Comparison of ENCODE assay signal across 9 mouse cellular contexts in genomic region chr9:45345516-45345915, GRCm38 (mm10). TPM values are rescaled to one million over a fixed set of nuclear protein-coding genes. Genes with fewer than 3 reads are reported as not detected.
DNase-seq lines count a peak whose midpoint lies in the region; ATAC-seq lines count a peak whose summit lies in the region.
"Had no signal": no experiment of that assay in that cellular context is flagged by ENCODE, and none has a peak within 500 bp of the region (broad histone marks: within the 10 kb centered on the region; RNA-seq: fewer than 3 reads in every experiment).

No protein-coding gene starts in this region.

- WGBS in forebrain, embryonic 14.5 days, result 78% methylated on average over 2 of the region's 2 CpGs
- WGBS in forebrain, embryonic 11.5 days, result 54% methylated on average over 2 of the region's 2 CpGs
- WGBS in lung, embryonic 15.5 days, result 57% methylated on average over 2 of the region's 2 CpGs
- WGBS in kidney, embryonic 14.5 days, result 59% methylated on average over 2 of the region's 2 CpGs

- peak; percentile 74 for DNase-seq in forebrain, embryonic 14.5 days (ENCODE audit: low spot score)
- DNase-seq in forebrain, embryonic 11.5 days (ENCODE audit: low spot score), result no peak
- no peak for DNase-seq in lung, postnatal 4 days
- DNase-seq in cerebellum, postnatal 10 days, result peak; percentile 80 to 88

- no peak overlapping the region for H3K9ac ChIP-seq in forebrain, embryonic 14.5 days (ENCODE audit: low read length)
- H3K9ac ChIP-seq in forebrain, embryonic 11.5 days (ENCODE audit: low read length), result no peak overlapping the region
- no peak overlapping the region for H3K9ac ChIP-seq in lung, embryonic 15.5 days
- no peak overlapping the region for H3K9ac ChIP-seq in kidney, embryonic 14.5 days (ENCODE audit: low read depth, low read length)
- H3K9ac ChIP-seq: midbrain, embryonic 12.5 days had no signal

- no peaks in the 10 kb centered on the region for H3K9me3 ChIP-seq in forebrain, embryonic 14.5 days (replicated peaks; ENCODE audit: control insufficient read depth, low read length)
- H3K9me3 ChIP-seq in forebrain, embryonic 11.5 days (ENCODE audit: control insufficient read depth, low read length), result no peaks in the 10 kb centered on the region
- no peaks in the 10 kb centered on the region for H3K9me3 ChIP-seq in lung, embryonic 15.5 days
- H3K9me3 ChIP-seq in kidney, embryonic 14.5 days (ENCODE audit: control insufficient read depth, low read length), result no peaks in the 10 kb centered on the region
- H3K9me3 ChIP-seq: midbrain, embryonic 12.5 days had no signal

- no peak overlapping the region for H3K27ac ChIP-seq in forebrain, embryonic 14.5 days (ENCODE audit: low read depth, low read length)
- H3K27ac ChIP-seq in forebrain, embryonic 11.5 days (ENCODE audit: low read depth, low read length), result no peak overlapping the region
- H3K27ac ChIP-seq in lung, embryonic 15.5 days, result no peak overlapping the region
- no peak overlapping the region for H3K27ac ChIP-seq in kidney, embryonic 14.5 days (ENCODE audit: low read depth, low read length)
- H3K27ac ChIP-seq: midbrain, embryonic 12.5 days had no signal

- no peaks in the 10 kb centered on the region for H3K4me1 ChIP-seq in forebrain, embryonic 14.5 days (ENCODE audit: control insufficient read depth, insufficient read depth, low read length)
- H3K4me1 ChIP-seq in forebrain, embryonic 11.5 days (replicated peaks; ENCODE audit: control insufficient read depth, insufficient read depth, low read length), result no peaks in the 10 kb centered on the region
- H3K4me1 ChIP-seq in lung, embryonic 15.5 days, result no peaks in the 10 kb centered on the region
- no peaks in the 10 kb centered on the region for H3K4me1 ChIP-seq in kidney, embryonic 14.5 days (ENCODE audit: control insufficient read depth, insufficient read depth, low read length)
- H3K4me1 ChIP-seq: midbrain, embryonic 12.5 days had no signal

- ATAC-seq in forebrain, embryonic 14.5 days, result 0 out of 2 replicates have a peak, but pooled peaks have one; percentile 26
- no peak for ATAC-seq in forebrain, embryonic 11.5 days (replicated peaks; ENCODE audit: low FRiP score)
- ATAC-seq in lung, embryonic 15.5 days (ENCODE audit: borderline replicate concordance, extremely low read depth, low FRiP score, low TSS enrichment), result peak; percentile 19; the same call in 1 of the 2 replicates
- ATAC-seq in kidney, embryonic 14.5 days (ENCODE audit: low FRiP score, low TSS enrichment), result peak; percentile 79
- ATAC-seq in monocyte, adult 5-6 weeks (replicated peaks; ENCODE audit: insufficient number of reproducible peaks, low FRiP score, low TSS enrichment, poor library complexity, severe bottlenecking), result no peak
- no peak for ATAC-seq in inflammation-experienced regulatory T-cells, adult 6 months

- no peak overlapping the region for H3K4me3 ChIP-seq in forebrain, embryonic 14.5 days (ENCODE audit: low read depth, low read length)
- H3K4me3 ChIP-seq in forebrain, embryonic 11.5 days (ENCODE audit: low read depth, low read length), result no peak overlapping the region
- H3K4me3 ChIP-seq in lung, embryonic 15.5 days, result no peak overlapping the region
- no peak overlapping the region for H3K4me3 ChIP-seq in kidney, embryonic 14.5 days (ENCODE audit: low read length)
- H3K4me3 ChIP-seq: midbrain, embryonic 12.5 days had no signal

- no peak overlapping the region for H3K4me2 ChIP-seq in forebrain, embryonic 14.5 days (ENCODE audit: low read length)
- H3K4me2 ChIP-seq in forebrain, embryonic 11.5 days (ENCODE audit: low read depth, low read length, severe bottlenecking), result no peak overlapping the region
- no peak overlapping the region for H3K4me2 ChIP-seq in lung, embryonic 15.5 days
- H3K4me2 ChIP-seq in kidney, embryonic 14.5 days (replicated peaks; ENCODE audit: low read depth, low read length), result no peak overlapping the region
- H3K4me2 ChIP-seq: midbrain, embryonic 12.5 days had no signal

- no peaks in the 10 kb centered on the region for H3K36me3 ChIP-seq in forebrain, embryonic 14.5 days (ENCODE audit: control insufficient read depth, insufficient read depth, low read length)
- no peaks in the 10 kb centered on the region for H3K36me3 ChIP-seq in forebrain, embryonic 11.5 days (ENCODE audit: control insufficient read depth, insufficient read depth, low read length)
- H3K36me3 ChIP-seq in lung, embryonic 15.5 days, result no peaks in the 10 kb centered on the region
- no peaks in the 10 kb centered on the region for H3K36me3 ChIP-seq in kidney, embryonic 14.5 days (ENCODE audit: control insufficient read depth, insufficient read depth, low read length)
- H3K36me3 ChIP-seq: midbrain, embryonic 12.5 days had no signal

- no peaks in the 10 kb centered on the region for H3K27me3 ChIP-seq in forebrain, embryonic 14.5 days (replicated peaks; ENCODE audit: control insufficient read depth, insufficient read depth, low read length)
- no peaks in the 10 kb centered on the region for H3K27me3 ChIP-seq in forebrain, embryonic 11.5 days (ENCODE audit: control insufficient read depth, insufficient read depth, low read length)
- no peaks in the 10 kb centered on the region for H3K27me3 ChIP-seq in lung, embryonic 15.5 days
- no peaks in the 10 kb centered on the region for H3K27me3 ChIP-seq in kidney, embryonic 14.5 days (ENCODE audit: control insufficient read depth, insufficient read depth, low read length)
- H3K27me3 ChIP-seq: midbrain, embryonic 12.5 days had no signal

RNA-seq across cellular contexts. Expression of gene Fxyd6, which starts 24.5 kb away (rescaled TPM):
- polyA plus RNA-seq in forebrain, embryonic 14.5 days (2014; fragmentation: Nextera tagmentation; extraction: Ambion mirVana), result 355 and 413 TPM in 2 replicates
- polyA plus RNA-seq in forebrain, embryonic 11.5 days (2014; fragmentation: Nextera tagmentation; extraction: Ambion mirVana), result 122 and 124 TPM in 2 replicates
- 45.4 and 50.4 TPM in 2 replicates for polyA plus RNA-seq in lung, embryonic 15.5 days (2015; fragmentation: Nextera tagmentation; extraction: Ambion mirVana)
- polyA plus RNA-seq in kidney, embryonic 14.5 days (2014; fragmentation: Nextera tagmentation; extraction: Ambion mirVana), result 139 and 156 TPM in 2 replicates
- not detected in 3 replicates for total RNA-seq in monocyte, adult 5-6 weeks (2017)
- polyA plus RNA-seq in inflammation-experienced regulatory T-cells, adult 6 months (2017; shearing (Covaris generic)), result 1 to 10 TPM in 1 of 3 experiments, not detected in 2; 1.6 TPM

RNA-seq across cellular contexts. Expression of gene Tmprss13, which starts 26.6 kb away (rescaled TPM):
- polyA plus RNA-seq in forebrain, embryonic 14.5 days (2014; fragmentation: Nextera tagmentation; extraction: Ambion mirVana), result 0.05 TPM in 1 of 2 replicates, not detected in the other
- polyA plus RNA-seq in forebrain, embryonic 11.5 days (2014; fragmentation: Nextera tagmentation; extraction: Ambion mirVana), result 0.08 and 0.11 TPM in 2 replicates
- 0.28 and 0.37 TPM in 2 replicates for polyA plus RNA-seq in lung, embryonic 15.5 days (2015; fragmentation: Nextera tagmentation; extraction: Ambion mirVana)
- 0.06 and 0.08 TPM in 2 replicates for polyA plus RNA-seq in kidney, embryonic 14.5 days (2014; fragmentation: Nextera tagmentation; extraction: Ambion mirVana)
- total RNA-seq in monocyte, adult 5-6 weeks (2017), result 0.68 to 2.6 TPM in 2 of 3 replicates, not detected in the other
- 10 to 100 TPM in 1 of 3 experiments, 1 to 10 TPM in 2; 1.3 to 22.8 (median 2.5) TPM for polyA plus RNA-seq in inflammation-experienced regulatory T-cells, adult 6 months (2017; shearing (Covaris generic))

RNA-seq across cellular contexts. Expression of gene Fxyd2, which starts 54.0 kb away (rescaled TPM):
- polyA plus RNA-seq in forebrain, embryonic 14.5 days (2014; fragmentation: Nextera tagmentation; extraction: Ambion mirVana), result 5.2 and 6.2 TPM in 2 replicates
- 1.5 and 3.4 TPM in 2 replicates for polyA plus RNA-seq in forebrain, embryonic 11.5 days (2014; fragmentation: Nextera tagmentation; extraction: Ambion mirVana)
- polyA plus RNA-seq in lung, embryonic 15.5 days (2015; fragmentation: Nextera tagmentation; extraction: Ambion mirVana), result 1.7 and 3.3 TPM in 2 replicates
- 137 and 153 TPM in 2 replicates for polyA plus RNA-seq in kidney, embryonic 14.5 days (2014; fragmentation: Nextera tagmentation; extraction: Ambion mirVana)
- total RNA-seq in monocyte, adult 5-6 weeks (2017), result not detected in 3 replicates
- 1 to 10 TPM in 1 of 3 experiments, not detected in 2; 2.4 TPM for polyA plus RNA-seq in inflammation-experienced regulatory T-cells, adult 6 months (2017; shearing (Covaris generic))

Comparison
In these comparisons a context has a peak if more than half of its experiments do, and no peak if none do; other contexts are left out.
1. ATAC-seq: peak in forebrain, embryonic 14.5 days (single experiment), lung, embryonic 15.5 days (single experiment) and kidney, embryonic 14.5 days (single experiment); none in forebrain, embryonic 11.5 days (single experiment), monocyte, adult 5-6 weeks (single experiment) and inflammation-experienced regulatory T-cells, adult 6 months (single experiment).
2. DNase-seq: peak in forebrain, embryonic 14.5 days (single experiment) and cerebellum, postnatal 10 days (2 of 2); none in forebrain, embryonic 11.5 days (single experiment) and lung, postnatal 4 days (0 of 2).
3. RNA of gene Fxyd6, which starts 24.5 kb away (polyA plus RNA-seq): 355 to 413 TPM in forebrain, embryonic 14.5 days, 139 to 156 TPM in kidney, embryonic 14.5 days, 122 to 124 TPM in forebrain, embryonic 11.5 days and 45.4 to 50.4 TPM in lung, embryonic 15.5 days; 1.6 TPM in inflammation-experienced regulatory T-cells, adult 6 months; every median in the first group is over 10 times any median in the second.
4. RNA of gene Fxyd2, which starts 54.0 kb away (polyA plus RNA-seq): 137 to 153 TPM in kidney, embryonic 14.5 days; 5.2 to 6.2 TPM in forebrain, embryonic 14.5 days, 1.5 to 3.4 TPM in forebrain, embryonic 11.5 days, 1.7 to 3.3 TPM in lung, embryonic 15.5 days and 2.4 TPM in inflammation-experienced regulatory T-cells, adult 6 months; every median in the first group is over 10 times any median in the second.